Mouse (Mus musculus): Measurements from ENCODE around the gene Zfp536. TPM values are rescaled to one million over a fixed set of nuclear protein-coding genes. Genes with fewer than 3 reads are reported as not detected.
"Not testable (repeated sequence)": the region's sequence is repeated elsewhere in the genome, so short reads cannot be mapped to it uniquely, and the experiment has no call there.

The Zfp536 gene
- total RNA-seq, 2 experiments from 2014 or later: 6.7 to 8.5 TPM

DNA sequence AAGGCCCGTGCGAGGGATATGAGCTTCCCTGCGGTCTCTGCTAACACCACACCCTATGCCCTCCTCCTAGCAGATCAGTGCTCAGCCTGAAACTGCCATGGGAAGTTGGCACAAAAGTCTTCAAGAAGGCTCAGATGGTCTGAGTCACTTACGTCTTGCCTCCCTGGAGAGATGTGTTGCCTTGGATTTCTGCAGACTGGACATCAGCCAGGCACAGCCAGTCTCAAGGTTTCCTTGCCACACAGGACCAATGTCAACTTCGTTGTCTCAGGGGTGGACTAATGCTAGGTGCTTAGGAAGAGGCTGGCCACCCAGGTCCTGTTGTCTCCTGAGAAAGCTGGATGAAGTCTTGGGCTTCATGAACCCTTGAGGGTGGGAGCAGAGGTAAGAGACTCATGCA, 14.6 kb downstream of the Zfp536 start:
- peak; percentile 49 to 53 for DNase-seq

DNA sequence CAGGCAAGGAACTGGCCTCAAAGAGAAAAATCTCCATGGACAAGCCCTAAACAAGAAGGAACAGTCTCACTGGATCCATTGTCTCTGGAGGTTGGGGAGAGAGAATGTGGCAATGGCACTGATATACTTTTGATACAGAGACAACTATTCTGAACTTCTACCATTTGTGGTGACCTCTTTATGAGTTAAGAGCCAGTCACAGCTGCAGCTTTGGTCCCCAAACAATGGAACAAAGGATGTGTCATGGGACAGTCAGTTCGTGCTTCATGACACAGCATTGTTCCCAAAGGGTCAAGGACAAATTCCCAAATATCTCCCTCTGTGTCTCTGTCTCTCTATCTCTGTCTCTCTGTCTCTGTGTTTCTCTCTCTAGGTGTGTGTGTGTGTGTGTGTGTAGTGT, 20.4 kb downstream of the Zfp536 start:
- DNase-seq: no peak

DNA sequence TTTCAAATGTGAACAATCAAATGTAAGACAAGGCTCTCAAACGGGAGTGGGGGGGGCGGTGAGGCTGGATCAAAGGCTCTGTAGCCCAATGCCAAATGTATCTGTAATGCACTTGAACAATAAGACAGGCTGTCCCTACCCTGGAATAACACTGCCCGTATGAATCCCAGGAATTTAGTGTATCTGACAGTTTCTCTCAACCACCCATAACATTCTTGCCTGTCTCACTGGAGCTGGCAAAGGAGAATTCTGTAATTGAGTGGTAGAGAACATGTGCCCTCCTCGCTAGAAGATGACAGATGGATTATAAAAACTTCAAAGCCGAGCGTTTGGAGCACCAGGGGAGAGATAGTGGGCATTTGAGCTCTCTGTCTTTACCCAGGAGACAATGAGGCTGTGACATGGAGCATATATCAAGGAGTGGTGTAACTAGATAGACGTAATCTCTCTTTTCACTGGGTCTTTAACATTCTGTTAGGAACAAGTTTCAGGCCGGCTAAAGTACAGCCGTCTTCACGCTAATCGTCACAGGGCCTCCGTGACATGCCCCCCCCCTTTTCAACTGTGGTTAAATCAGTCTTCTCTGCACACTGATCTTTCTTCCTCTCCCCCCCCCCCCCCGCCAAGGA, 27.2 kb downstream of the Zfp536 start:
- peak in 1 of 2 experiments; percentile 37 for DNase-seq

DNA sequence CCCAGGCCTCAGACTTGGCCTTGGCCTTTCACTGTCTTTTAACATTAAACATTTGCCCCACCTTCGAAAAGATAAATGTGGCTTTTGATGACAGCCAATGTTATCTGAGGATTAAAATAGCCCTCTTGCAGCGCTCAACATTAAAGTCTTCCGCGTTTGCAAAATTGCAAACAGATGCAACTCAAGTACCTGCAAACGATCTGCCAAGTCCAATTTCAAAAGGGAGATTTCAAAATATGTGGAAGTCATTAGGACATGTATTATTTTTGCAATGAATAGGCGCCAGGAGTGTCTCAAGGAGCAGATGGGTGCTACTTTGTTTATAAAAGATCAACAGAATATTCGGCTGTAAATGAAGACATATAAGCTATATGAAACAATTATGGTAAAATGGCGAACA, 30.1 kb downstream of the Zfp536 start:
- no peak for DNase-seq

DNA sequence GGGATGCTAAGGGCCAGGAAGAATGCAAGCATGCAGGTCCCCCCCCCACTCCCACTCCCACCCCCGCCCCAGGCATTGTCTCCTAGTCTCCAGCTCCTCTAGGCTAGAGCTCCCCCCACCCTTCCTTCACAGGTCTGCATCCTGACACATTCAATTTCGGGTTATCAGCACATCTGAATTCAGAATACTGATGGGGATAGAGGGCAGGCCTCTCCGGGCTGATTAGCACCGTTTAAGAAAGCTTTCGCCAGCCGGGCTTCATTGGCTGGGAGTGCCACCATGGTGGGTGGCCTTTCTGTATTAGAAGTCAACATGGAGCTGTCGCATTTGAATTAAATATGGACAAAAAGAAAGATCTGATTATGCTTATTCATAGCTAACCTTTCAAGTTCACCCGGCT, 36.2 kb downstream of the Zfp536 start:
- DNase-seq: no peak

DNA sequence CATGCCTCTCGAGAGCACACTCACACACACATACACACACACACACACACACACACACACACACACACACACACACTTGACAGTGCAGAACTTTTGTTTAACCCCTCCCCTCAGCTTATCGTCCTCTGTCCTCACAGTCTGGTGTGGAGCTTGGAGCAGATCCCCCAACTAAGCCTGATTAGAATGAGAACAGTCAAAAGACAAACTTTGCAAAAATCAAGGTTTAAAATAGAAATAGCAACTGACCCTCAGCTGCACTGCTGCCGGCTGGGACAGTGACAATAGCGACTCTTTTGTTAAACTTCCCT, 37.1 kb downstream of the Zfp536 start:
- DNase-seq: no peak

DNA sequence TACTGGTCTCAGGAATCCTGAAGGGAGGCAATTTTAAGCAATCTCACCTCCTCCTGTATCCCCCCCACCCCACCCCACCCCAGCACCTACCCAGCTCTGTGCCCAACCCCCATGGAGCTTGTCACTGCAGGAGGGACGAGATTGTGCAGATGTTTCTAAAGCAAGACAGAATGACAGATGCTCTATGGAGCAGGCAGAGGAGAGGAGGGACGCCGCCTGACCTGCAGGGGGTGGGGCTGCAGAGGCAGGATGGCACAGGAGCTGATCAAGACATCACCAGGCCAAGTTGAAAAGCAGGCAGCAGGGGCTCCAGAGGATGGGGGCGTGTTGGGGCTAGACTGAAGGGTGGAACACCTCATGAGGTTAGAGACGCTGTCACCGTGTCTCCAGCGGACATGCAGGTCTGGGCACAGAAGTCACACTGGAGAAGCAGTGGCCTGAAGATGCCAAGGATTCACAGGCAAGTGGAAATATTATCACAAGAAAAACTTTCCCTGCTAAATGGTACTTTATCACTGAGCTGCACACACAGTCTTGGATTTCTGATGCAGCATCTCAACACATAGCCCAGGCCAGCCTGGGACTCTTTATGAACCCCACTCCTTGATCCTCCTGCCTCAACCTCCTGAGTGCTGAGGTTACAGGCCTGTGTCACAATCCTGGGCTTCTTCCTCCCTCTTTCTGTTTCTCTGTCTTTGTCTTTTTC, 37.6 kb downstream of the Zfp536 start:
- DNase-seq: no peak

DNA sequence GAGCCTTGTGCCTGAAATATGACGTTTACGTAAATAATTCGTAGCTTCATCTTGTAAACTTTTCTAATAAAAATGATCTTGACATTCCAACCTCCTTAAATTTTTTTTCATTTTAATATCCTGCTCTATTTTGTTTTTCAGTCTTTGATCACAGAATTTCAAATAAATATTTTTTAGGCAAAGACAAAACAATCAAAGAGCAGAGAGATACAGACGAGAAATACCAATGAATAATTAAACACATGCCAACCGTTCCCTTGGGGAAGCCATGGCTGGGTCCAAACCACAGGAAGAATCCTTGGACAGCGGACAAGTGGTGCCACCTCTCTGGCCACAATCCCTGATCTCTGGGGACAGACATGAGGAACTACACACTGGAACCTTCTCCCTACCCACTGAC, 38.3 kb downstream of the Zfp536 start:
- no peak for DNase-seq

DNA sequence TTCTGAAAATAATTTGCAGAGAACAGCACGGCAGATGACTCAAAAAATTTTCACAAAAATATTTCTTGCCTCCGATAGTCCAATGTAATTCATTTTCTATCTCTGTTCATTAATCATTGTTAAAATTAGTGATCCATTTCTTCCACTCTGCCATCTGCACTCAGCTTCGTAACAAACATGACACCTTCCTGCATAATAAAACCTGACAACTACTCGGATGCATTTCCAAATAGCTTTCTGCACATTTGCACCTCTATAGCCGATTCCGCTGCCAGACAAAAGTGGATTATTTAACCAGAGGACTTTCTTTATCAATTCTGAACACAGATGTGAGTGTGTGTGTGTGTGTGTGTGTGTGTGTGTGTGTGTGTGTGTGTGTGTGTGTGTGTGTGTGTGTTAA, 38.9 kb downstream of the Zfp536 start:
- DNase-seq: no peak

DNA sequence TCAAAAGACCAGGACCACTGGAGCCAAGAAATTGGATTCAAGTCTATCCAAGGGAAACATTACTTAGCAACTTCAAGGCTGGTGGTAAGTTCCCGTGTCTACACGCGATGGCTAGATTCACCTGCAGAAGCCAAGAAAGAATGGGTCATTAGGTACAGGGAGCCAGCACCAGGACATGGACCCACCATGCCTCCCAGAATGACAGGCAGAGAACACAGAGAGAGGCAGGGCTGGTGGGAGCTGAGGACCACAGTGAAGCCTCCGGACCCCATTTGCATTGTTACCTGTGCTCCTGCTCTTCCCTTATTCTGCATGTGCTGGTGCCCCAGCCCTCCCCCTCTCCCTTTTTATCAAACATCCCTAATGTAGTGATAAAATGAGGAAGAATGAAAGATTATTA, 39.4 kb downstream of the Zfp536 start:
- no peak for DNase-seq

DNA sequence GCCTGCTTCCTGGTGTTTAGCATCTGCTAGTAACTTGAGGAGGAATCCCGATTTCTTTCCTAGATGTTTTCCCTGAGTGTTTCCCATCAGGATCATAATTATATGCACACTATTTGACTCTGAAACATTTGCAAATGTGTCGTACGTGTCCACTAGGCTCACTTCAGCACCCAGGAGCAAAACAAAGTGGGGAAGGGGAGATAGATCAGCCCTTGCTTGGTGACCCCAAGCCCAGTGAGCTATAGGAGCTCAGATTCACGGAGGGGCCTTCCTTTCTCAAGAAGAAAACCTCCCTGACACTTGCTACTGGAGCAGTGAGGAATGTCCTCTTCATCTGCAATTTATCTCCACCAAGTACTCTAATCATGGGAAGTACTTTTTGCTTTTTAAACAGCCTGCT, 40.7 kb downstream of the Zfp536 start:
- DNase-seq: no peak

DNA sequence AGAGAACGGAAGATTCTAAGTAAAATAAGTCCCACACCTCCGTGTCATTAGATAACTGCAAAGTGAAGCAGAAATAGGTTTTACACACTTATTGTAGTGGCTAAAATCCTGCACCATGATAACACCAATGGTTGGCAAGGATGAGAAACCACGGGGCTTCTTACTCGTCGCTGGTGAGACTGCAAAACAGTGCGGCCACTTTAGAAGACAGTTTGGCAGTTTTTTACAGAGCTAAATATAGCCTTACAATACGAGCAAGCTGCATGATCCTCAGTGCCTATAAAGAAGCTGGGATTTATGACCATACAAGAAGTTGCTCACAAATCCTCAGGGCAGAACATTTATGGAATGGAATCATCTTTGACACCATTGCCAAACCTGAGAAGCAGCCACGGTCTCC, 45.7 kb downstream of the Zfp536 start:
- DNase-seq: no peak

DNA sequence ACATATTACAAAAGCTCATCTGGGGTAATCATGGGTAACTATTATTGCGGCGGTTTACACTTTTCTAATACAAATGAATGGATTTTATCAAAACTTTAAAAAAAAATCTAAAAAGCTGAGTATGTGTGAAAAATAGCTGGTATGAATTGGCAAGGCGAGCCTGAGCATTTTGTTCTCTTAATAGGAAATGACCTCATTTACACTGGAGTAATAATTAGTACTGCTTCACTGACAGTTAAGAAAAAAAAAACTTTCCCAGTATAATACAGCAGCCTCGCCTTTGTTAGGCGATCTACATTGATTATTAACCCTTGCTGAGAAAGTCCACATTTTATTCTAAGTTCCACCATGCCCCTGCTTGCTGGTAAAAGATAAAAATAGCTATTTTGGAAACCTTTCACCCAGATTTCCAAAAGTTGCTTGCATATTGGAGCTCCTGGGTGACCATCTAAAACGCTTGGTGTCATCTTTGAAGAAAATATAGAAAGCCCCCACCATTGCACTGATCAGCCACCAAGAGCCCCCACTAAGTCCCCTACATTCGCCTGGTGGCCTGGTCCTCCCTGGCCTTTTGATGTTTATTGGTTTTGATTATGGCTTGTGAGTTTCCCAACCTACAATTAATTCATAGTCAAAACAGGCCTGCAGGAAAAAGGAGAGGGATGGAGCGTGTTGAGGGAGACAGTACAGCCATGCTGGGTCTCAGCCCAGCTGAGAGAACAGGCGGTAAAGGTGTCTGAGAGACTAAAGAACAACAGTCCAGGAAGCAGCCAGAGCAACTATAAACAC, 49.2 kb downstream of the Zfp536 start:
- no peak for DNase-seq

DNA sequence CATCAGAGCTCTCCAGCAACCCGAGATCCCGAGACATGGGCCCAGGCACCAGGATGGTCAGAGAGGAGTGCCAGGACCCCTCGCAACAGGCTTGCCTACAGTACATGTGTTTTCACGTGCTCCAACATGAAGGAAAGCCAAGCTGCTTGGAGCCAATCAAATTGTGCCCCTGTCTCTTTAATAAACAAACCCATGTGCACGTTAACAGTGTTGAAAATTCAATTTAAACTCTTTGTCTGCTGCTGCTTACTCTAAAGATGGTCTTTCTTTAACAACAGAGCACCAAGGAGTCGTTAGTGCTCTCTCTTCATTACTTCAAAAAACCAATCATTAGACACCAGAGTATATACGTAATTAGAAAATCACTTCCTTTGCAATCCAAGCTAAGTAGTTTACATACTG, 50.2 kb downstream of the Zfp536 start:
- DNase-seq: no peak

DNA sequence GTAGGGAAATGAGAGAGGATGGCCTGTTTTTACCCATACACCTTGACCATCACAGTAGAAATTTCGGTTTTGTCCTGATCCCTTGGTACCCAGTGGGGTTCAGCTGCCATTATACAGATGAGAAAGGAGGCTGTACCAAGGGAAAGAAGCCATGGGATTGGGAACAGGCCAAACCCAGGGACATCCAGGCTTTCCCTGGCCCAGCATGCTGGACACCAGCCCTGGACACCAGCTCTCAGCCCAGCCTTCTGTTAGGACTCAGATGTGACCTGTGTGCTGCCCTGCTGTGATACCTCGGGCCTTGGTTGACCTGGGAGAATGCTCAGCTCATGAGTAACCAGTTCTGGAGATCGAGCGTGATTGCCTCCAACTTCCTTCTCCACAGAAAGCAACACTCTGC, 51.8 kb downstream of the Zfp536 start:
- no peak for DNase-seq

DNA sequence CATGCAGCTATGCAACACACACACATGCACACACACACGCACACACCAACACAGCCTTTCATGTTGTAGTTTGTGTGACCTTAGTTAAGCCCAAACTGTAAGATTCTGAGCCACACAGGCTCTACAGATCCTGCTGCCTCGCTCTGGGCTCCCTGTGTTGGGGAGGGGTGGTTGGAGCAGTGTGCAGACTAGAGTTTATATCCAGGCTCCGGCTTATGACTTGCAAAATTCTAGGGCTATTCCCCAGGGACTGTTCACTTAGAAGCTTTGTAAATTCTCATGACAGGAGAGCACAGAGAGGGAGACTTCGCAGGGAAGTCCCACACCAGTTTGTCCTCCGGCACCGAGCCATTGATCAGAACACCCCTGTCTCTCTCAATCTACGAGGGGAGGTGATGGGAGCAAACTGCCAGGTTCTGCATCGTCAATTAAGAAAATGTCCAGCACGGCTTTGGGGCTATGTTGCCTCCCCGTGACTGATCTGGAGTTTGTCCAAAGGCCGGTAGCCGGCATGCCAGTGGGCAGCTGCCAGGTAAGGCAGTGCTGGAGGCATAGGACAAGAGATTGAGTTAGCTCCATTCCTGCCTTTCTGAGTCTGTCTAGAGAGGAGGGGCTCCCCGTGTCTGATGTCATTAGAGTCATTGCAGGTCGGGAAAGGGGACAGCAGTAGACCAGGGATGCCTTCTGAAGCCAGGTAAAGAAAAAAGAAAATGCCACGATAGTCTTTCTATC, 54.6 kb downstream of the Zfp536 start:
- no peak for DNase-seq

DNA sequence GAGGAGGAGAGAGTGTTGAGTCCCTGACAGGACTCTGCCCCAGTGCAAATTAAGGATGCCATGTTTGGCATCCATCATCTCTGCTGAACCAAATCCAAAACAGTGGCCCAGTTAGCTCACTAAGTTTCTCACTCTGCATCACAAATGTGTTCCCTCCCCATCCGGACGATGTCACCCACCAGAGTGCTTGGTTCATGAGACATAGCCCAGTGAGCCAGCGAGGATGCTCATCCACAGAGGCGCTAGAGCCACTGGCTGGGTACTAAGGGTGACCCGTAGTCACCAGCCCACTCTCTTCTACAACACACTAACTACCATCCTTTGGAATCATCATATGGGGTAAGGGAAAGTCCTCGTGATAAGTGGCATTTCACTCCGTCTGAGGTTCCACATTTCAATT, 56.4 kb downstream of the Zfp536 start:
- no peak for DNase-seq

DNA sequence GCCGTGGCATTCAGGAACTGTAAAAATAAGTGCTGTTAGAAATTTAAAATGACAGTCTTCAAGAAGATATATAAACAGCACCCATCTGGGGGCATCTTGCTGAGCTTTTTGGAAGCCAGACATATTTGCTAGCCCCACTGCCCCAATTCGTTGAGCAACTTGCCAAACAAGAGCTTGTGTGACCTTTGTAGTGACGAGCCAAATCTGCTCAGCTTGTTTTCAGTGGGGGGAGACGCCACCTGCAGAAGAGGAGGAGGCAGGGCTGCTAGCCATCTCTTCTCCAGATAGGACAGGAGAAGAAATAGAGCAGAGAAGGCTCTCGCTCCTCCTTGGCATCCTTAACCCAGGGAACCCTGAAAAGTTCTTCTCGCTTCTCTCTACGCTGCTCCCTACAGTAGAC, 56.8 kb downstream of the Zfp536 start:
- DNase-seq: no peak

DNA sequence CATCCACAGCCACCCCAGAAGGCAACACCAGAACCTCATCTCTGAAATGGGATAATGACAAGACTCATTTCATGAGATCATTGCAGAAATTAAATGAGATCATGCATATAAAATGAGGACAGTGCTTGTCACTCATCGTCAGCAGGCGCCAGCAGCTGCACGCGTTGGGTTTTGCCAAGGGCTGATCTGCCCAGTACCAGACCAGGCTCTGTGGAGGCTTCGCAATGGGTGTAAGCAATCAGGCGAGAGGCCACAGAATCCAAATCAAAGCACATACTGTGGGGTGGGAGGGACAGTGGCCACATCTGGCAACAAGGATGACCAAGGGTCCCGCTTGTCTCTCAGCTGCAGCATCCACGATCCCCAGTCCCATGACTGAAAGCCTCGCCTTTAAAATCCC, 69.0 kb downstream of the Zfp536 start:
- no peak for DNase-seq

DNA sequence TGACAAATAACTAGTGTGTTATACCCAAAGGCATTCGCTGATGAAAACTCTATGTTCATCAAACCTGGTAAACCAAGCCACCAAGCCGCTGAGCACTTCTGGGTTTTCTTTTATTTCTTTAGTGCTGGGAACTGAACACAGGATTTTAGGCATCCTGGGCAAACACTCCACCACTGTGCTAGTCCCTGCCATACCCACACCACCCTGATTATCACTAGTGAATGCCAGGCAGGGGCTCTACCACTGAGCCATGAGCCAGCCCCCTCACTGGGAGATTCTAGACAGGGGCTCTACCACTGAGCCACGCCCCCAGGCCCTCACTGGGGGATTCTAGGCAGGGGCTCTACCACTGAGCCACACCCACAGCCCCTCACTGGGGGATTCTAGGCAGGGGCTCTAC, 76.1 kb downstream of the Zfp536 start:
- not testable (repeated sequence) for DNase-seq

DNA sequence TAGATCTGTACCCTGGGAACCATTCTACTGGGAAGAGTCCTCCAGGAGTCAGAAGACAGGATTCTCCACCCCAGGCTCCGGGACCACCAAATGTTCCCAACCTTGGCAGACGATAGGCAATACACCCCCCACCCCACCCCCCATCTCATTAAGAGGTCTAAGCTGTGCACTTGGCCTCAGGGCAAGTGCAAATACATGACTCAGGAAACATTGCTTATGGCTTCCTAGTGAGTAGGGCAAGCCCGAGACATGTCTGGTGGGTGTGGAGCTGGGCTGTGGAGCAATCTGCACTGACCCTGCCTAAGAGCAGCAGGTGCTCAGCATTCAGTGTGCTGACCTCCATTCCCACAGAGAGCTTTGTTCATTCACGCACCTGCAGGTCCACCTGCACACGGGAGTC, 78.4 kb downstream of the Zfp536 start:
- no peak for DNase-seq

DNA sequence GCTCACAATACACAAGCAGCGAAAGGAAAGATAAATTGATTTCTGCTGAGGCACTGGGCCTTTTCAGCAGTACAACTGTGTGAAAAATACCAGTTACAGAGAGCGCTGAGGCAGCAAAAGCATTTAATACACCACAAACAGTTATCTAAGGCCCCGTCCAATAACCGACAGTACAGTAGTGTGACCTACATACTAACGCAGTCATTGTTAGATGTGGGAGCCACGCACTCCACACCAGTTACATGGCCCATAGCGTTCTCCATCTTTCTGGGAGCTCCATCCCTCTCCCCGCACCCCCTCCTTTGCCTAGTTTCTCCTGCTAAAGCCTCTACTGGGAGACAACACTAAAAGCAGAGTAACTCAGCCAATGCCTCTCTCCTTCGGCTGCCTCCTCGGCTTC, 82.8 kb downstream of the Zfp536 start:
- no peak for DNase-seq

All from adrenal gland, postnatal 36 days (tissue).